Mouse (Mus musculus): ENCODE data around the gene Rfk.
A peak's percentile ranks its signal among the peaks of the same experiment; 100 is the strongest.

The Rfk gene

DNA sequence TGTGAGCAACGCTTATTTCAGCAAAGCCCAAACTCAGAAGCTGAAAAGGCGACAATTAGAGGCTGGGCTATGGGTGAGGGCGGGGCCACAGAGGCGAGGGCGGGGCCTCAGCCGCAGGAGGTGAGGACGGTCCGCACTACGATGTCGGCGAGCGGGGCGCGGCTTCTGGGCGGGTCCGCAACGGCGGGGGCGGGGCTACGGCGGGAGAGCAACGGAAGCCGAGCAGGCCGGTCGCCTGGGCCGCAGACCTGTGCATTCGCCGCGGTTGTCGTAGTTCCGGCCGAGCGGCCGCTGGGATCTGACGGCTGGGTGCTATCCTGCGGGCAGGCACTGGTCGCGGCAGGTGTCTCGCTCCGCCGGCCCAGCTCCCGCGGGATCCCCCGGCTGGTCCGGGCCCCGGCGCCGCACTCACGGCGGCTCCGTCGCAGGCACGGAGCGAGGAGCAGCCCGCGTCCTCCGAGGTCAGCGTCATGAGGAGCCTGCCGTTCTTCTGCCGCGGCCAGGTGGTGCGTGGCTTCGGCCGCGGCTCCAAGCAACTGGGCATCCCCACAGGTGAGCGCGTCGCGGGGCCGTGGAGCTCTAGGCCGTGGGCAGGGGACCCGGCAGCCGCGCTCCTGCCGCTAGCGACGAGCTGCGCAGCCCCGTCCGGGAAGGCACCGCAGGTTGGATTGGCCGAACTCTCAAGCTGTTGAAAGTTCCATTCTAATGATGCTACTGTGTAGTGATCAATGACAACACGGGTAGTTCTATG, at the start of gene Rfk:
TSS of gene Rfk (plus strand) at position 203 of the 751 bp plus-strand sequence.
- peak; percentile 92 for DNase-seq (ENCODE audit: low read depth)

DNA sequence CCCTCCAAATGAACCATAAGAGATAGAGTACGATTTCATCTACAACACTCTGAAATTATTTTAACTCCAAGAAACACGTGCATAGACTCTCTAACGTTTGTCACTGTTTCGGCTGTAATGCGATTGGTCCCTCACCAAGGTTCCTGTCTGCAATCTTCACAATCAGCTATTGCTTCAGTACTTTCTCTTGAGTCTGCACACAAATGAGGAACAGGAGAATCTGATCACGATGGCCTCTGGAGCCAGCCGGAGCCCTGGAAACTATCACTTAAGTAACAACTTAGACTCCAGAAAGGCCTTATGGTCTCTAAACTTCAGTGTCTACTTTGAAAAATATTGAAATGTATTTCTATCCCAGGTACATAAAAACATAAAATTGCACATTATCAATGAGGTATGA, 49.0 kb upstream of the Rfk start:
- DNase-seq (ENCODE audit: low read depth): peak; percentile 68

DNA sequence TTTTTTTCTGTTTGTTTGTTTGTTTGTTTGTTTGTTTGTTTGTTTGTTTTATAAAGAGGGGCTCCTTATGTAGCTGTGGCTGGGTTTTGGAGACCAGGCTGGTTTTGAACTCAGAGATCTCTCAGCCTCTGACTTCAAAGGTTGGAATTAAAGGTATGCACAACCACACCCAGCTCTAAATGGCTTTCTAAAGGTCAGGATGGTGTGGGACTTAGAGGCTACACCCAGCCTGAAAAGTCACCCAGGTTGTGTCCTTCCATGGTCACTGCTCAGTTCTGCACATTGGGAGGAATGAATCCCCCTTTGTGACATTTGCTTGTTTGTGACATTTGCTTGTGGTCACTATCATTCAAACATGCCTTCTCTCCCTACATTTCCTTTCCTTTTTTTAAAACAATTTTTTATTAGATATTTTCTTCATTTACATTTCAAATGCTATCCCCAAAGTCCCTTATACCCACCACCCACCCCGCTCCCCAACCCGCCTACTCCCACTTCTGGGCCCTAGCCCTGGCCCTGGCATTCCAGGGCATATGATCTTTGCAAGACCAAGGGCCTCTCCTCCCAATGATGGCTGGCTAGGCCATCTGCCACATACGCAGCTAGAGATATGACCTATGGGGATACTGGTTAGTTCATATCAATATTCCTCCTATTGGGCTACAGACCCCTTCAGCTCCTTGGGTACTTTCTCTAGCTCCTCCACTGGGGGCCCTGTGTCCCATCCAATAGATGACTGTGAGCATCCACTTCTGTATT, 46.9 kb upstream of the Rfk start:
- no peak for DNase-seq (ENCODE audit: low read depth)

DNA sequence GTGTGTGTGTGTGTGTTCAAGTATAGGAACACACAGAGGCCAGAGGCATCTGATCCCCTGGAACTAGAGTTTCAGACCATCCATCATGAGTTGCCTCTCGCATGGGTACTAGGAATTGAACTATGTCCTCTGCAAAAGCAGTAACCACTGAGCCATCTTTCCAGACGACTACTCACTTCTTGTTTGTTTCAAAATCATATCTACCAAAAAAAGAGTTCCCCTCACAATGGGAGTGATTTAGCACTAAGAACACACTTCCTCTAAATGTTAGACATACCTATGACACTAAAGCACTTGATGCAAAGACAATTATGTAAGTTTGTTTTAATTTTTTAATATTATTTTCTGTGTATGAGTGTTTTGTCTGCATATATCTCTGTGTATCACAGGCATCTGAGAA, 46.0 kb upstream of the Rfk start:
- no peak for DNase-seq (ENCODE audit: low read depth)

DNA sequence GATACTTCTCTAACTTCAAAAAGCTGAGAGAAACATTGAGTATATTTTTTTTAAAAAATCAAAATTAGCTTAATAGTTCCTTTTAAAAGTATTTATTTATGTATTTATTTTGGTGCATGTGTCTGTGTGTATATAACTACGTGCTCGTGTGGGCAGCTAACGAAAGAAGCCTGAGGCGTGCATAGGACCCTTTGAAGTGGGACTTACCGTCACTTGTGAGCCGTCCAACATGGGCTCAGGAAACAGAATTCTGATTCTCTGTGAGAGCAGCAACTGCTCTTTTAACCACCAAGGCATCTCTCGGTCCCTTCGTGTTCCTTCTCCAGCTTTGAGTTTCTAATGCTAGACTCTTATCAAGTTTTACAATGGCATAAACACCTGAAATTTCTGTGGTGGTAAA, 40.1 kb upstream of the Rfk start:
- no peak for DNase-seq (ENCODE audit: low read depth)

DNA sequence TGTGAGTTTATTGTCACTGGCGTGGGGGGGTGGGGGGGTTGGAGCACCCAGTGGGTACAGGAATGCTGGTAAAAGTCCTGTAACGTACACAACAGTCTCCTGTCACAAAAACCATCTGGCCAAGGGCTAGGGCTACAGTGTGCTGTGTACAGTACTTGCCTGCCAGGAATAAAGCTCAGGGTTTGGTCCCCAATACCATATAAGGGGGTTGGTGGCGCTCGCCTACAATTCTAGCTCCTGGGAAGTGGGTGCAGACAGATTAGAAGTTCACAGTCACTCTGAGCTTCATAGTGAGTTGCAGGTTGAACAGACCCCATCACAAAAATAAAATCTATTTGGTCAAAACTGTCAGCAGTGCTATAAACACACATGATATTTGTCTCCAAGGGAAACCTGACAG, 39.5 kb upstream of the Rfk start:
- peak; percentile 29 for DNase-seq (ENCODE audit: low read depth)

DNA sequence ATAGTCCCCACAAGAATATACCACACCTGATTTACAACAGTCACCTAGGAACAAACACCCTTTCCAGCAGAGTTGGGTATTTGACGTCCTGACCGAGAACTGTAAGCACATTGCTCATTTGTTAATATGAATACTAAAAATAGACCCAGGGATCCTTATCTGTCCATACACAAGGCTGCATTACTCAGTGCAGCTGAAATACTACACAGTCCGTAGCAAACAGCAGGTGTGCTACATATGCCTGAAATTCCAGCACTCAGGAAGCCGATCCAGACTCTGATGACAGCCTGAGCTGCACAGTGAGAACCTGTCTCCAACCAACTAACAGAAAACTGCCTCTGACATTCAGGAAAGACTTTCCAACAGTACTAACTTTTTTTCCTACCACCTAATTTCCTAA, 39.0 kb upstream of the Rfk start:
- DNase-seq (ENCODE audit: low read depth): peak; percentile 37

DNA sequence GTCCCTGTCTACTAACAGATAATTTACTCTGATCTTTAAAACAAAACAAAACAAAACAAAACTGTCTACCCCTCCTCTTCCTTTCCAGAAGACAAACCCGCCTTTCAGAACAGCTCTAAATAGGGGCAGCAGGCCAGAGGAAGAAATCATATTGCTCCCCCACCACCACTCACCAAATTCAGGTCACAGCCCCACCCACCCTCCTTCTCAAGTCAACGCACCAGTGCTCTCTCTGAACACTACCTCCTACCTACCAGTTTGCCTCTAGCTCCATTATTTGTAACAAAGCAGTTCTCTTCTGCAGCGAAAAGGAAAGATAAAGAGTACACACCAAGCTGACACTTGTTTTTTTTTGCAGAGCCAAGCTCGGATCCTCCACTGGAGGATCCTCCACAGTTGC, 38.5 kb upstream of the Rfk start:
- DNase-seq (ENCODE audit: low read depth): peak; percentile 51

DNA sequence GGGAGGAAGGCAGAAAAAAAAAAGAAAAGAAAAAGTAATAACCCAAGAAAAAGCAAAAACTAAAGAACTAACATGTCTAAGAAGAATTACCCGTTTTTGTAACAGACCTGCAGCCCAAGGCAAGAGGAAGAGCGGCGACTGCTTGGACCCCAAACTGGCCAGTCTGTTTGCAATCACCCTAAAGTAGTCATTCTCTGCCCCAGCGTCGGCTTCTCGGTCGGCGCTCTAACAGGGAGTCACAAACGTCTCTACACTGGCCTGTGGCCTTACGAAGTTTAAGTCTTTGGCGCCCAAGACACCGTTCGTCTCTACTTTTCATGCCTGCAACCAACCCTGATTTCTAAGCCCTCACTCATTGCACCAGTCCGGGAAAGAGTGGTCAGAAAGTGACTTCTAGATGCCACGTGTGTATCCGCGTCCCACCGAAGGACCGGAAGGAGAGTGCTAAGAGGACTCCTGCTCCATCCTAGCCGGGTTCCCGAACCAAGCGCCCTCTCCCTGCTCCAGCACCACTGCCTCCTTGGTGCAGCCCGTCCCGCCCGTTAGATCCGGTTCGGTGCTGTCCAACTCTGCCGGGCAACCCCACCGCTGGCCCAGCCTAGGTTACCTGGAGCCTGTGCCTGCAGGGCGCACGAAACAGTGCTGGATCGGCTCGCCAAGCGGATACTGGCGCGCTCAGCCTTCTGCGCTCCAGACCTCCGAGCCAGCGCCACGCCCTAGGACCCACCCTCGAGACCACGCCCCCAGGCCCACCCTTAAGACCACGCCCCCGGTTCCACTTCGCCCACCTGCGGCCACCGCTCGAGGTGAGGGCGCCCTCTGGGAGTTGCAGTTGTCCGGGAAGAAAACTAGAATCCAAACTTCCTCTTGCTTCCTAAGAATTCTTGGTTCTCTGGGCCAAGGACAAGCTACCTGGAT, 37.6 kb upstream of the Rfk start:
- DNase-seq (ENCODE audit: low read depth): peak; percentile 91

DNA sequence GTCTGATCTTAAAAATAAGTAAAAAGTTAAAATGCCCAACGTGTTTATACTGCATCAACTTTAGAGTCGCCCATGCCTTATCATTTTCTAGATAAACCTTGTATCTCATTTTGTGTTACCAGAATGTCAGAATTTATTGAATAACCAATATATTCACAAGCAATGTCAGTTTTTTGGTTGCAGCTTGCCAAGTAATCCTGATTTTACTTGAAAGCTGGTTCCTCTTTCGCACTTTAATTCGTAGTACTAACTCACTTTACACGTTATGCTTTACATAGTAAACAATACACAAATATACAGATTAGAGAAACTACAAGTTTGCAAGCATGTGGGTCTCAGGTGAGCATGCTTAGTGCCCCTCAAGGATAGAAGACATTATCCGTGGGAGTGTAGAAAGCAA, 36.9 kb upstream of the Rfk start:
- no peak for DNase-seq (ENCODE audit: low read depth)

DNA sequence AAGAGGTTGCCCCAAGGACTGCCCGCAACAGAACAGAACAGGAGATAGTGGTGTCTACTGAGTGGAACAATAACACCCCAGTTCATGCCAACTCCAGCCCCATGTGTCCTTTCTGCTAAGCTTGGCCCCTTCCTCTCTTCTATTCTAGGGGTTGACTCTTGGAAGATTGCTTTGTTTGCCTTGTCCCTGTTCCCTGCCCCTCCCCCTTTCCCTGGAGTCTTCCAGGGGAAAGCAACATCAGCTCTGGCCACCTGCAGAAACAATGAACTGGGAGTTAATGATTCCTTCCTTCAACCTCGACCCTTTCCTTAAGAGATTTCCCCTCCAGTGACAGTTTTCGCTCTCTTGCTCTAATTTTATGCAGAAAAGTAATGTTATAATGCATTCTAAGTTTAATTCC, 36.5 kb upstream of the Rfk start:
- DNase-seq (ENCODE audit: low read depth): no peak

DNA sequence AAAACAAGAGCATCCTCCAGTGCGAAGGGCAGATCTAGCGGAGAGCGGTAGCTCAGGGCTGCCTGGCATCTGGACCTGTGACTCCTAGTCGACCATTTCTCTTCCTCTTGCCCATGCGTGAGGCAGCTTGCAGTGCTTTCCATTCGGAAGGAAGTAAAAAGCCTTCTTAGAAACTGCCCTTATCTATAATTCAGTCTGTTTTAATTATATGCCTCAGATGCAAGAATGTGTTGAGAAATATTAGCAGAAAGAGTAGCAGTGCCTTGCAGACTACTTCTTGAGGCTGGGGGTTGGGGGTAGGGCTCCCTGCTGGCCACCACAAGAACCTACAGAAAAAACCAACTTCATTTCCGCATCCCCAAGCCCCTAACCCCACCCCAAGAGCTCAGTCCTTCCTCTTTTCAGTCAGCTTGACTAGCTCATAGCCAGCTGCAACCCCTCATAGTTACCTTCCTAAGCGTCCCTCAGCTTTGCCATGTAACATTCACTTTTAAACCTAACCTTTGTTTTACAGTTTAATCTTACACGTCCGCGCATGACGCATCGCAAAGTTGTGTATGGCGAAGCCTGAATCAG, 34.4 kb upstream of the Rfk start:
- peak; percentile 91 for DNase-seq (ENCODE audit: low read depth)

DNA sequence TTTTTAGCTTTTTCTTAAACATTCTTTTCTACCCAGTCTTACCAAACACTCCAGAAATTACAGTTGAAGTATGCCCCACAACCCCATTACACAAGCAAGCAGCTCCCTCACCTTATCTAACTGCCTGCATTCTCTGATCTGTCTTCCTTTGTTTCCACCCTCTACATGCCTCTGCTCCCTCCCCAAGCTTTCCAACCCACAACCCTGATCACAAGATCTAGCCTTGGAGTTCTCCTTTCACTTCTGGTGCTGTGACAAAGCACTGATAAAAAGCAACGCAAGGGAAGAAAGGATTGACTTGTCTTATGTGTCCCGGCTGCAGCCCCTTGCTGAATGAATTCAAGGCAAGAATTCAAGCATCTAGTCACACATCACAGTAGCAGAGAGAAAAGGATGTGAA, 32.7 kb upstream of the Rfk start:
- DNase-seq (ENCODE audit: low read depth): peak; percentile 85

DNA sequence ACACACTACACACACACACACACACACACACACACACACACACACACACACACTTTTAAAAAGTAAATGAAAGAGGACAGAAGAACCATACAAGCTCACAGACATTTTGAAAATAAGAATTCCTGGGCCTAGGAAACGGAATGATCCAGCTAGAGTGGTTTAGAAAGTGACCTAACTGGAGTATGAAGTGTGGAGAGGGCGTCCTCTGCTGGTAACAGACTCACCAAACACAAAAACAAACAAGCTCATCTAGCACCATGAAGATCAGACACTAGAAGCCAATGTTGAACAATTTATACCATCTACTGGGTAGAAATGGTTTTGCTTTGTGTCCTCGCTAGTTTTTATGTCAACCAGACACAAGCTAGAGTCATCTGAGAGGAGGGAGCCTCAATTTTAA, 29.1 kb upstream of the Rfk start:
- peak; percentile 89 for DNase-seq (ENCODE audit: low read depth)

DNA sequence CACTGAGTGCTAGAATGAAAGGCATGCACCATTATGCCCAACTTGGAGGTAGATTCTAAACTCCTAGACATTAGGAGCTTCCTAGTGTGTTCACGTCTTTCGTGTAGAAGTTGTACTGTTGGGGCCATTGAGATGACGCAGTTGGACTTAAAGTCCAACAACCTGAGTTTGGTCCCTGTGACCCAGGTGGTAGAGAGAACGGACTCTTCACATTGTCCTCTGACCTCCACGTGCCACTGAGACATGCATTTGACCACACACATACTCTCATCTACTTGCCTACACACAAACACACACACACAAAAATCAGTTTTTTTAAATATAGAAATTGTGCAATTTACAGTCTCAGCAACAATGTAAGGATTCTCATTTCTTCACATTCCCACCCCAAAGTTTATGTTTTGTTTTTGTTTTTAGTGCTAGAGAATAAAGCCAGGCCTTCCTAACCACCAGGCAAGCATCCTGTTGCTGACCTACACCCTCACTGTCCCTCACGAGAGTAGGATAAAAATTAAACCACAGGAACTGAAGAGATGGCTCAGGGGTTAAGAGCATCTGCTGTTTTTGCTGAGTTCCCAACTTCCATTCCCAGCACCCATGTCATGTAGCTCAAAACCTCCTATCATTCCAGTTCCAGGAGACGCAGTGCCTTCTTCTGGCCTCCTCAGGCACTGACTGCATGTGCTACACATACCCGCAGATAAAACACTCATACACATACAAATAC, 27.3 kb upstream of the Rfk start:
- DNase-seq (ENCODE audit: low read depth): no peak

DNA sequence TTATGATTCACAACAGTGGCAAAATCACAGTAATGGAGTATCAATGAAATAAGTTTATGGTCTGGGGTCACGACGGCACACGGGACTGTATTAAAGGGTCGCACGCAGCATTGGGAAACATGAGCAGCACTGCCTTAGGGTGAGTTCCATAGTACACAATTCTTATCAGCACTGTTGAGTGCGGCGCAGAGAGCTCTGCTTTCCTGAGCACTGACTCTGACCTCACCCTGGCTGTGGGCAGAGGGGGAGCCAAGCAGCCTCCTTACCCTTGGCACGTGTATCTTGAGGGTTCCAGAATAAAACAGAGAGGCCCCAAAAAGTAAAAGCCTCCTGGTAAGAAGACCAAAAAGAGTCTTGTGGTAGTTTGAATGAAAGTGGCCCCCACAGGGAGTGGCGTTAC, 25.3 kb upstream of the Rfk start:
- no peak for DNase-seq (ENCODE audit: low read depth)

DNA sequence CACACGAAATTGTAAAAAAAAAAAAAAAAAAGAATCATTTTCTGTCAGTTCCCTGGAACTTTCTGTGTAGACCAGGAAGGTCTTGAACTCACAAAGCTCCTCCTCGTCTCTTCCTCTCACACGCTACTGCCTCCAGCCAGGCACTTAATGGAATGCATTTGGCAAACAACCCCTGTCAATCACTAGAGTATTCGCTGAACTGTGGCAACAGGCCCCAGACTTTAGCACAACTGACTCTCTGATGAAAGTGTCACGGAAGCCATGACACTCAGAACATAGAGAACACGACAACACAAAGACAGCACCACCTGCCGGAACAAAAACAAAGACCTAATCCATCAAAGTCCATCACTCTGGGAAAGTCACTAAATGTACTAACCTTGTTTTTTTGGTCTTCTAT, 24.3 kb upstream of the Rfk start:
- no peak for DNase-seq (ENCODE audit: low read depth)

DNA sequence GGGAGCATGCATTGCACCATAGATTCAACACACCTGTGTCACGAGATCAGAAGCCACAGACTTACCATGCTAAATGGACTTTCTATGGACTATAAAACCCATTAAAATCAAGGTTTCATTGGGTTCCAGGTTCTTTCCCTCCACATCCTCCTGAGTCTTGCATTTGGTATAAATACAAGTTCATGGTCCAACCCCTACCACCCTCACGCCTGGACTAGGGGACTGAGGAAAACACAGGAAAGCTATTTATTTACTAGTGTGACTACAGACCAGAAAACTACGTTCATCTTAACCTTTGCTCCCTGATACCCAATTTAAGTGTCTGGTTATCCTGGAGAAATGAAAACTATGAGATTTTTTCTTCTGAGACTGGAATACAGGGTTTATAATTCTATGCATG, 21.1 kb upstream of the Rfk start, which contains the start of gene Gcnt1:
TSS of gene Gcnt1 (minus strand) at position 144 of the 400 bp plus-strand sequence.
- no peak for DNase-seq (ENCODE audit: low read depth)

DNA sequence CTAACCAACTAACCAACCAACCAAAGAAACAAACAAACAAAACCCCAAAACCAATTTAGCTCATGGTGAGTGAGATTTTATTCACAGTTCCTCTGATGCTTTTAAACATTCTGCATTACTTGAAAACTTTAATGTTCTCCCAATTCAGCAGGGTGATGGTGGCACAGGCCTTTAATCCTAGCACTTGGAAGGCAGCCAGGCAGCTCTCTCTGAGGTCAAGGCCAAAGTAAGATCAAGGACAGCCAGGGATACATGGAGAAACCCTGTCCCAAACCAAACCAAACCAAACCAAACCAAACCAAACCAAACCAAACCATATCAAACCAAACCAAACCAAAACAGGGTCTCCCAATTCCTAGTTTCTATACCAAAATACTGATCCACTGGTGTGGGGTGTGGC, 15.0 kb upstream of the Rfk start:
- DNase-seq (ENCODE audit: low read depth): no peak

DNA sequence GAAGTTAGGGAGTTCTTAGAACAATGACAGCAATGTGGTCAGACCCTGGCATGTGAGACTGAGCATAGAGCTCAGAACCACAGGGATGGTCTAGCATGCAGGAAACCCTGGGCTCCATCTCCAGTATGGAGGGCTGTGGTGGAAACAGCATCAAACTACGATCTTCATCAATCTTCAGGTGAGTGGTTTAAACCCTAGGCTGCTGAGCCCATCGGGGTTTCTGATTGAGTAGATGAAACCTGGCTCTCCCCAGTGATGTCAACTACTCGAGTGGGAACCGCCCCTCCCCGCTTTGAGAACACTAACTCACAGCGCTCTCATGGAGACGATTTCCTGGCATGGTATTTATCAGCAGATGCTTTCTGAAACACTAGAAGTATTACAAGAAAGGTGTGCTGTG, 13.3 kb upstream of the Rfk start:
- DNase-seq (ENCODE audit: low read depth): no peak

DNA sequence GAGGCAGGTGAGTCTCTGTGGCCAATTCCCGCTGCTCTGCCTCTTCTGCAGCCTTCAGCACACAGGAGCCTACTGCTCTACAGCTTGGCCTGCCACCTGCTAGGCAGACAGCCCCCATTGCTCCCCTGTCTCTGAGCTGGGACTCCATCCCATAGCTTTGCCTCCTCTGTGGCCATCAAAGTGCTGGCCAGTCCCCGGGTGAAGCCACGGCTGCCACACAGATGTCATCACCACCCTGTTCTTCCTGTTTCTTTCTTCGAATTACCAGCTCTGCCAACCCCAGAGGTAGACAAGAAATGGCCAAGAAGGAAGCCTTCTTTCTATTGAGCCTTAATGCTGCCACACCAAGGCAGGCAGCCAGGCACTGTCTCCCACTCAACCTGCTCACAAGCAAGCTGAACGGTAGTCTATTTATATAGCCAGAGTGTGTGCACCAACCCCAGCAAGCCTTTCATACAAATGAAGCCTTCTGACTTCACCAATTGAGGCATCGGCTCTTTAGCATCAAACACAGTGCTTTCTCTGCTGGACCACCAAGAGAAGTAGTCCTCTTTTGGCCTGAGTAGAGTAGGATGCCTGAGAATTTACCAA, 10.9 kb upstream of the Rfk start:
- DNase-seq (ENCODE audit: low read depth): peak; percentile 22

Data from 416B (cell line).